Mouse (Mus musculus) myocyte (in vitro differentiated cells): ENCODE measurements at regions not wholly inside any gene's neighbourhood (a gene's known extent, or its start where the extent isn't known, plus 50 kb on each side); places are given as distances from the start of the nearest gene placed in this dataset.

Experiments used
- H3K27me3 ChIP-seq: one replicate; pipeline ENCODE4 v1.6.1; 2011; ENCODE audit not compliant: control insufficient read depth, insufficient read depth, insufficient read length
- H3K36me3 ChIP-seq: one replicate; pipeline ENCODE4 v1.6.1; 2011; ENCODE audit not compliant: control insufficient read depth, insufficient read depth
- H3K4me2 ChIP-seq: one replicate; pipeline ENCODE4 v1.6.1; 2011; ENCODE audit warnings: low read depth, control low read depth
- H3K4me3 ChIP-seq: one replicate; pipeline ENCODE4 v1.5.1; 2011; ENCODE audit warnings: mild to moderate bottlenecking, control low read depth, moderate library complexity
- H3K79me2 ChIP-seq: one replicate; pipeline ENCODE4 v1.6.1; 2011; ENCODE audit not compliant: control insufficient read depth, insufficient read depth
- H3ac ChIP-seq: one replicate; pipeline ENCODE4 v1.6.1; 2011; ENCODE audit not compliant: control insufficient read depth, insufficient read length
- CEBPB ChIP-seq: IDR thresholded peaks from 2 replicates; pipeline ENCODE4 v1.6.1; 2011; ENCODE audit warnings: mild to moderate bottlenecking, moderate library complexity; ENCODE audit not compliant: poor library complexity, insufficient read depth, severe bottlenecking
- E2F4 ChIP-seq: IDR thresholded peaks from one replicate; pipeline ENCODE4 v1.6.1; 2011; ENCODE audit warnings: mild to moderate bottlenecking, control low read depth, moderate library complexity; ENCODE audit not compliant: insufficient read depth
- MAX ChIP-seq: IDR thresholded peaks from one replicate; pipeline ENCODE4 v1.6.1; 2011; ENCODE audit warnings: low read depth, mild to moderate bottlenecking, control low read depth
- MYOD1 ChIP-seq, 3 experiments: IDR thresholded peaks; one replicate each; pipeline ENCODE4 v1.6.1; 2011; ENCODE audit warnings: control low read depth in 2 of 3, low read depth in 2 of 3, mild to moderate bottlenecking in 2 of 3, moderate library complexity in 1 of 3; ENCODE audit not compliant: insufficient read length in 2 of 3, control insufficient read depth in 1 of 3
- MYOG ChIP-seq, 3 experiments: IDR thresholded peaks; one replicate each; pipeline ENCODE4 v1.6.1; 2011; ENCODE audit warnings: control low read depth in 2 of 3, low read depth in 2 of 3, mild to moderate bottlenecking in 2 of 3; ENCODE audit not compliant: insufficient read length in 2 of 3, control insufficient read depth in 1 of 3, insufficient read depth in 1 of 3
- POLR2A ChIP-seq: IDR thresholded peaks from one replicate; pipeline ENCODE4 v1.6.1; 2011; ENCODE audit warnings: low read depth, mild to moderate bottlenecking, control low read depth, moderate library complexity; ENCODE audit not compliant: insufficient read length
- POLR2AphosphoS2 ChIP-seq: IDR thresholded peaks from one replicate; pipeline ENCODE4 v1.6.1; 2011; ENCODE audit warnings: low read depth, control low read depth; ENCODE audit not compliant: insufficient read length
- REST ChIP-seq: IDR thresholded peaks from one replicate; pipeline ENCODE4 v1.6.1; 2011; ENCODE audit warnings: mild to moderate bottlenecking, control low read depth, moderate library complexity; ENCODE audit not compliant: insufficient read depth, insufficient read length
- SRF ChIP-seq: IDR thresholded peaks from one replicate; pipeline ENCODE4 v1.6.1; 2011; ENCODE audit warnings: low read depth; ENCODE audit not compliant: control insufficient read depth, insufficient read length
- TCF12 ChIP-seq: IDR thresholded peaks from one replicate; pipeline ENCODE4 v1.6.1; 2011; ENCODE audit warnings: mild to moderate bottlenecking, control low read depth; ENCODE audit not compliant: poor library complexity, insufficient read depth, severe bottlenecking
- TCF3 ChIP-seq: IDR thresholded peaks from one replicate; pipeline ENCODE4 v1.6.1; 2011; ENCODE audit warnings: low read depth, control low read depth; ENCODE audit not compliant: insufficient read length
- USF1 ChIP-seq: IDR thresholded peaks from one replicate; pipeline ENCODE4 v1.6.1; 2011; ENCODE audit warnings: low read depth, mild to moderate bottlenecking, control low read depth, moderate library complexity

- H3K79me2 ChIP-seq, result no peaks in the 10 kb centered on the region
- H3K4me2 ChIP-seq, result no peak overlapping the region
- no peak overlapping the region for H3K4me3 ChIP-seq
- TF ChIP-seq E2F4, result no peak
- TF ChIP-seq MAX, result no peak
- no peak for TF ChIP-seq REST
- TF ChIP-seq POLR2A, result no peak
- no peak for TF ChIP-seq MYOD1 (IDR thresholded peaks at IDR 0.05; ENCODE audit: control insufficient read depth in 1 of 3, insufficient read length in 2 of 3, low read depth in 2 of 3)
- no peak for TF ChIP-seq POLR2AphosphoS2
- no peak for TF ChIP-seq TCF12
- TF ChIP-seq TCF3, result no peak
- no peak for TF ChIP-seq MYOG (IDR thresholded peaks at IDR 0.05; ENCODE audit: control insufficient read depth in 1 of 3, insufficient read depth in 1 of 3, insufficient read length in 2 of 3, low read depth in 2 of 3)
- TF ChIP-seq SRF, result no peak
- TF ChIP-seq USF1, result no peak
- no peak for TF ChIP-seq CEBPB
- H3ac ChIP-seq, result no peak overlapping the region
- no peaks in the 10 kb centered on the region for H3K36me3 ChIP-seq
- no peaks in the 10 kb centered on the region for H3K27me3 ChIP-seq
These were observed 724.7 kb upstream of the Auts2 start for GRCm38 (mm10) chr5:133267887-133268286.

GRCm38 (mm10) chr5:133267356-133267755 is 724.2 kb upstream of the Auts2 start:
- H3K27me3 ChIP-seq, result no peaks in the 10 kb centered on the region
- H3K4me2 ChIP-seq, result no peak overlapping the region
- no peaks in the 10 kb centered on the region for H3K79me2 ChIP-seq
- no peak overlapping the region for H3K4me3 ChIP-seq
- no peak for TF ChIP-seq MYOG (IDR thresholded peaks at IDR 0.05; ENCODE audit: control insufficient read depth in 1 of 3, insufficient read depth in 1 of 3, insufficient read length in 2 of 3, low read depth in 2 of 3)
- TF ChIP-seq REST, result no peak
- no peak for TF ChIP-seq CEBPB
- no peak for TF ChIP-seq TCF3
- TF ChIP-seq USF1, result no peak
- no peak for TF ChIP-seq E2F4
- TF ChIP-seq TCF12, result no peak
- TF ChIP-seq POLR2A, result no peak
- TF ChIP-seq POLR2AphosphoS2, result no peak
- no peak for TF ChIP-seq MYOD1 (IDR thresholded peaks at IDR 0.05; ENCODE audit: control insufficient read depth in 1 of 3, insufficient read length in 2 of 3, low read depth in 2 of 3)
- TF ChIP-seq MAX, result no peak
- TF ChIP-seq SRF, result no peak
- H3ac ChIP-seq, result no peak overlapping the region
- no peaks in the 10 kb centered on the region for H3K36me3 ChIP-seq

- Histone ChIP-seq H3K4me3 (no peak overlapping the region), H3K36me3 (no peaks in the 10 kb centered on the region), H3K79me2 (no peaks in the 10 kb centered on the region), H3K4me2 (no peak overlapping the region), H3K27me3 (no peaks in the 10 kb centered on the region), H3ac (no peak overlapping the region)
- TF ChIP-seq POLR2AphosphoS2 (no peak), POLR2A (no peak), E2F4 (no peak), TCF12 (no peak), MYOD1 (IDR thresholded peaks at IDR 0.05; ENCODE audit: control insufficient read depth in 1 of 3, insufficient read length in 2 of 3, low read depth in 2 of 3) (no peak), USF1 (no peak), SRF (no peak), MAX (no peak), TCF3 (no peak), REST (no peak), CEBPB (no peak), MYOG (IDR thresholded peaks at IDR 0.05; ENCODE audit: control insufficient read depth in 1 of 3, insufficient read depth in 1 of 3, insufficient read length in 2 of 3, low read depth in 2 of 3) (no peak)
These were observed 721.8 kb upstream of the Auts2 start for GRCm38 (mm10) chr5:133264976-133265375.

GRCm38 (mm10) chr5:133218801-133219200 is 675.7 kb upstream of the Auts2 start:
- H3K27me3 ChIP-seq, result no peaks in the 10 kb centered on the region
- TF ChIP-seq REST, result no peak
- no peak for TF ChIP-seq POLR2A
- TF ChIP-seq MAX, result no peak
- TF ChIP-seq POLR2AphosphoS2, result no peak
- no peak for TF ChIP-seq MYOG (IDR thresholded peaks at IDR 0.05; ENCODE audit: control insufficient read depth in 1 of 3, insufficient read depth in 1 of 3, insufficient read length in 2 of 3, low read depth in 2 of 3)
- no peak for TF ChIP-seq SRF
- TF ChIP-seq MYOD1 (IDR thresholded peaks at IDR 0.05; ENCODE audit: control insufficient read depth in 1 of 3, insufficient read length in 2 of 3, low read depth in 2 of 3), result no peak
- TF ChIP-seq TCF3, result no peak
- no peak for TF ChIP-seq TCF12
- no peak for TF ChIP-seq E2F4
- no peak for TF ChIP-seq CEBPB
- TF ChIP-seq USF1, result no peak
- no peaks in the 10 kb centered on the region for H3K36me3 ChIP-seq
- no peak overlapping the region for H3K4me3 ChIP-seq
- H3K4me2 ChIP-seq, result no peak overlapping the region
- H3K79me2 ChIP-seq, result no peaks in the 10 kb centered on the region
- no peak overlapping the region for H3ac ChIP-seq

GRCm38 (mm10) chr5:133198546-133198945 is 655.4 kb upstream of the Auts2 start:
- H3K27me3 ChIP-seq, result no peaks in the 10 kb centered on the region
- no peaks in the 10 kb centered on the region for H3K79me2 ChIP-seq
- no peak overlapping the region for H3K4me3 ChIP-seq
- no peak for TF ChIP-seq TCF3
- TF ChIP-seq MYOD1 (IDR thresholded peaks at IDR 0.05; ENCODE audit: control insufficient read depth in 1 of 3, insufficient read length in 2 of 3, low read depth in 2 of 3), result no peak
- no peak overlapping the region for H3ac ChIP-seq
- H3K4me2 ChIP-seq, result no peak overlapping the region
- H3K36me3 ChIP-seq, result no peaks in the 10 kb centered on the region
